ENCODE assay signal across 7 mouse cellular contexts in genomic region chr17:35993675-35994074, GRCm38 (mm10). TPM values are rescaled to one million over a fixed set of nuclear protein-coding genes. Genes with fewer than 3 reads are reported as not detected.
DNase-seq lines count a peak whose midpoint lies in the region; ATAC-seq and TF ChIP-seq lines count a peak whose summit lies in the region.

No protein-coding gene starts in this region.

- peak overlapping the region; percentile 83 for H3K4me2 ChIP-seq in limb, embryonic 13.5 days (replicated peaks)
- peak overlapping the region; percentile 75 for H3K4me2 ChIP-seq in midbrain, embryonic 15.5 days

- no peak overlapping the region for H3K27ac ChIP-seq in embryonic facial prominence, embryonic 10.5 days (replicated peaks)
- no peak overlapping the region for H3K27ac ChIP-seq in limb, embryonic 13.5 days
- H3K27ac ChIP-seq in midbrain, embryonic 15.5 days, result peak overlapping the region; percentile 57
- H3K27ac ChIP-seq in spleen, adult 2 months (ENCODE audit: insufficient read depth, low read length), result no peak overlapping the region

- no peaks in the 10 kb centered on the region for H3K27me3 ChIP-seq in embryonic facial prominence, embryonic 10.5 days (replicated peaks; ENCODE audit: low read depth, poor library complexity, severe bottlenecking)
- H3K27me3 ChIP-seq in limb, embryonic 13.5 days, result no peaks in the 10 kb centered on the region
- H3K27me3 ChIP-seq in midbrain, embryonic 15.5 days (replicated peaks), result no peaks in the 10 kb centered on the region
- no peaks in the 10 kb centered on the region for H3K27me3 ChIP-seq in spleen, adult 2 months (ENCODE audit: control insufficient read depth, insufficient read depth, low read length)

- peak; percentile 100 for TF ChIP-seq CTCF in spleen, adult 2 months (IDR thresholded peaks at IDR 0.05; ENCODE audit: extremely low read depth, insufficient read depth, insufficient read length, insufficient replicate concordance)

- H3K36me3 ChIP-seq in embryonic facial prominence, embryonic 10.5 days (replicated peaks), result peaks cover 13% of the 10 kb centered on the region
- peaks cover 13% of the 10 kb centered on the region for H3K36me3 ChIP-seq in limb, embryonic 13.5 days
- peaks cover 11% of the 10 kb centered on the region for H3K36me3 ChIP-seq in midbrain, embryonic 15.5 days (replicated peaks)
- peaks cover 2% of the 10 kb centered on the region; the same call in 1 of the 2 replicates for H3K36me3 ChIP-seq in spleen, adult 2 months (ENCODE audit: control insufficient read depth, insufficient read depth, low read length)

- no peak overlapping the region for H3K9ac ChIP-seq in limb, embryonic 13.5 days
- H3K9ac ChIP-seq in midbrain, embryonic 15.5 days, result no peak overlapping the region

- DNase-seq in adrenal gland, postnatal 14 days, result peak; percentile 90
- DNase-seq in embryonic facial prominence, embryonic 10.5 days (ENCODE audit: low spot score), result peak; percentile 88
- peak; percentile 97 for DNase-seq in heart, adult 11 months
- DNase-seq in kidney, adult 11 months, result peak; percentile 60
- DNase-seq in spleen, adult 2 months (ENCODE audit: low read depth in 1 of 2, low spot score in 2 of 2), result peak; percentile 73 to 74

- H3K4me3 ChIP-seq in embryonic facial prominence, embryonic 10.5 days, result peak overlapping the region; percentile 70
- peak overlapping the region; percentile 66 for H3K4me3 ChIP-seq in limb, embryonic 13.5 days
- H3K4me3 ChIP-seq in midbrain, embryonic 15.5 days, result peak overlapping the region; percentile 55
- no peak overlapping the region for H3K4me3 ChIP-seq in spleen, adult 2 months (ENCODE audit: extremely low read depth, insufficient read depth, insufficient read length)

- H3K9me3 ChIP-seq in embryonic facial prominence, embryonic 10.5 days, result no peaks in the 10 kb centered on the region
- no peaks in the 10 kb centered on the region for H3K9me3 ChIP-seq in limb, embryonic 13.5 days
- H3K9me3 ChIP-seq in midbrain, embryonic 15.5 days, result no peaks in the 10 kb centered on the region

- TF ChIP-seq POLR2A in spleen, adult 2 months (IDR thresholded peaks at IDR 0.05; ENCODE audit: low read depth, low read length), result no peak

- 9% methylated on average over 17 of the region's 17 CpGs for WGBS in embryonic facial prominence, embryonic 10.5 days
- WGBS in limb, embryonic 13.5 days, result 7% methylated on average over 17 of the region's 17 CpGs
- WGBS in midbrain, embryonic 15.5 days, result 7% methylated on average over 17 of the region's 17 CpGs
- WGBS in spleen, adult 2 months, result 1% methylated on average over 17 of the region's 17 CpGs

- ATAC-seq in limb, embryonic 13.5 days (ENCODE audit: low FRiP score, low read depth), result peak; percentile 79
- peak; percentile 73 for ATAC-seq in midbrain, embryonic 15.5 days (replicated peaks)

- peaks cover 17% of the 10 kb centered on the region for H3K4me1 ChIP-seq in embryonic facial prominence, embryonic 10.5 days
- H3K4me1 ChIP-seq in limb, embryonic 13.5 days, result peaks cover 18% of the 10 kb centered on the region
- peaks cover 28% of the 10 kb centered on the region for H3K4me1 ChIP-seq in midbrain, embryonic 15.5 days
- H3K4me1 ChIP-seq in spleen, adult 2 months (ENCODE audit: control insufficient read depth, insufficient read depth, insufficient read length), result peaks cover 6% of the 10 kb centered on the region; the same call in 1 of the 2 replicates

RNA-seq across cellular contexts. Expression of gene Prr3, which starts 13.6 kb away (rescaled TPM):
- 24.3 and 24.7 TPM in 2 replicates for total RNA-seq in adrenal gland, postnatal 14 days (2021)
- 44.0 and 47.2 TPM in 2 replicates for polyA plus RNA-seq in embryonic facial prominence, embryonic 10.5 days (2016; fragmentation: Nextera tagmentation; extraction: Ambion mirVana)
- 44.4 and 46.4 TPM in 2 replicates for polyA plus RNA-seq in limb, embryonic 13.5 days (2015; fragmentation: Nextera tagmentation; extraction: Ambion mirVana)
- 99.3 and 102 TPM in 2 replicates for polyA plus RNA-seq in midbrain, embryonic 15.5 days (2015; fragmentation: Nextera tagmentation; extraction: Ambion mirVana)
- polyA plus RNA-seq in spleen, adult 2 months (2012; rRNA removed), result 19.3 and 24.3 TPM in 2 replicates

RNA-seq across cellular contexts. Expression of gene Gnl1, which starts 14.0 kb away (rescaled TPM):
- total RNA-seq in adrenal gland, postnatal 14 days (2021), result 42.7 and 48.7 TPM in 2 replicates
- polyA plus RNA-seq in embryonic facial prominence, embryonic 10.5 days (2016; fragmentation: Nextera tagmentation; extraction: Ambion mirVana), result 61.1 and 62.1 TPM in 2 replicates
- 60.8 and 65.1 TPM in 2 replicates for polyA plus RNA-seq in limb, embryonic 13.5 days (2015; fragmentation: Nextera tagmentation; extraction: Ambion mirVana)
- polyA plus RNA-seq in midbrain, embryonic 15.5 days (2015; fragmentation: Nextera tagmentation; extraction: Ambion mirVana), result 62.6 and 64.8 TPM in 2 replicates
- 28.9 and 33.9 TPM in 2 replicates for polyA plus RNA-seq in spleen, adult 2 months (2012; rRNA removed)

RNA-seq across cellular contexts. Expression of gene Abcf1, which starts 24.1 kb away (rescaled TPM):
- total RNA-seq in adrenal gland, postnatal 14 days (2021), result 92.5 and 100 TPM in 2 replicates
- 116 and 120 TPM in 2 replicates for polyA plus RNA-seq in embryonic facial prominence, embryonic 10.5 days (2016; fragmentation: Nextera tagmentation; extraction: Ambion mirVana)
- 104 and 109 TPM in 2 replicates for polyA plus RNA-seq in limb, embryonic 13.5 days (2015; fragmentation: Nextera tagmentation; extraction: Ambion mirVana)
- polyA plus RNA-seq in midbrain, embryonic 15.5 days (2015; fragmentation: Nextera tagmentation; extraction: Ambion mirVana), result 89.3 and 92.1 TPM in 2 replicates
- 65.1 and 79.6 TPM in 2 replicates for polyA plus RNA-seq in spleen, adult 2 months (2012; rRNA removed)

RNA-seq across cellular contexts. Expression of gene H2-T24, which starts 26.7 kb away (rescaled TPM):
- 4.6 and 8.2 TPM in 2 replicates for total RNA-seq in adrenal gland, postnatal 14 days (2021)
- polyA plus RNA-seq in embryonic facial prominence, embryonic 10.5 days (2016; fragmentation: Nextera tagmentation; extraction: Ambion mirVana), result 4.8 and 5.0 TPM in 2 replicates
- polyA plus RNA-seq in limb, embryonic 13.5 days (2015; fragmentation: Nextera tagmentation; extraction: Ambion mirVana), result 3.4 and 4.1 TPM in 2 replicates
- polyA plus RNA-seq in midbrain, embryonic 15.5 days (2015; fragmentation: Nextera tagmentation; extraction: Ambion mirVana), result 8.4 and 10.0 TPM in 2 replicates
- 19.1 and 19.2 TPM in 2 replicates for polyA plus RNA-seq in spleen, adult 2 months (2012; rRNA removed)

RNA-seq across cellular contexts. Expression of gene H2-T23, which starts 39.0 kb away (rescaled TPM):
- 44.2 and 52.7 TPM in 2 replicates for total RNA-seq in adrenal gland, postnatal 14 days (2021)
- 1.8 and 2.3 TPM in 2 replicates for polyA plus RNA-seq in embryonic facial prominence, embryonic 10.5 days (2016; fragmentation: Nextera tagmentation; extraction: Ambion mirVana)
- polyA plus RNA-seq in limb, embryonic 13.5 days (2015; fragmentation: Nextera tagmentation; extraction: Ambion mirVana), result 7.3 TPM in 2 replicates
- 5.5 and 6.6 TPM in 2 replicates for polyA plus RNA-seq in midbrain, embryonic 15.5 days (2015; fragmentation: Nextera tagmentation; extraction: Ambion mirVana)
- polyA plus RNA-seq in spleen, adult 2 months (2012; rRNA removed), result 344 and 382 TPM in 2 replicates
